Mouse (Mus musculus) heart, adult 18-20 months (tissue): ENCODE results near the gene Stard3. TPM values are rescaled to one million over a fixed set of nuclear protein-coding genes. Genes with fewer than 3 reads are reported as not detected.

ENCODE experiments used
- DNase-seq, 2 experiments: peaks; one replicate each; pipeline ENCODE4 v3.0.0; 2021 to 2022; ENCODE audit warnings: mixed read lengths in 1 of 2
- total RNA-seq, 2 experiments: library from RNA; stranded (reverse); gene quantifications; 2 replicates each; pipeline ENCODE4 v1.2.3; 2021

Stard3 gene
- total RNA-seq, 2 experiments from 2014 or later: 15.8 to 20.6 TPM

- DNase-seq: no peak
These were observed 39.8 kb downstream of the Stard3 start for GRCm38 (mm10) chr11:98397946-98398345.

- DNase-seq: peak; percentile 92
These were observed 42.1 kb downstream of the Stard3 start, which contains the start of gene Pgap3 for GRCm38 (mm10) chr11:98400161-98400726. TSS of gene Pgap3 (minus strand) at chr11:98400490.

GRCm38 (mm10) chr11:98400816-98401215 is 42.6 kb downstream of the Stard3 start:
- no peak for DNase-seq

GRCm38 (mm10) chr11:98406621-98407020 is 48.5 kb downstream of the Stard3 start:
- no peak for DNase-seq

- no peak for DNase-seq
These were observed 50.7 kb downstream of the Stard3 start for GRCm38 (mm10) chr11:98408872-98409271.

GRCm38 (mm10) chr11:98409341-98409822 is 51.2 kb downstream of the Stard3 start:
- no peak for DNase-seq

- peak; percentile 77 to 85 for DNase-seq
These were observed 54.2 kb downstream of the Stard3 start, which contains the start of gene Erbb2 for GRCm38 (mm10) chr11:98412273-98412796. TSS of gene Erbb2 (plus strand) at chr11:98412470.

- DNase-seq: peak; percentile 40 to 63
These were observed 54.7 kb downstream of the Stard3 start for GRCm38 (mm10) chr11:98412797-98413301.

- DNase-seq: no peak
These were observed 55.6 kb downstream of the Stard3 start for GRCm38 (mm10) chr11:98413731-98414130.

GRCm38 (mm10) chr11:98414162-98414561 is 56.0 kb downstream of the Stard3 start:
- no peak for DNase-seq

- no peak for DNase-seq
These were observed 58.9 kb downstream of the Stard3 start for GRCm38 (mm10) chr11:98417074-98417473.

GRCm38 (mm10) chr11:98418273-98418672 is 60.1 kb downstream of the Stard3 start:
- no peak for DNase-seq

- no peak for DNase-seq
These were observed 60.9 kb downstream of the Stard3 start for GRCm38 (mm10) chr11:98418939-98419547.

- no peak for DNase-seq
These were observed 68.4 kb downstream of the Stard3 start for GRCm38 (mm10) chr11:98426592-98426991.

- no peak for DNase-seq
These were observed 70.3 kb downstream of the Stard3 start for GRCm38 (mm10) chr11:98428436-98428835.

Other genes starting within 250 kb of the Stard3 start
- 10 to 100 TPM; 19.1 to 22.2 TPM for gene Fbxl20, start 208.0 kb upstream of the Stard3 start, total RNA-seq
- 10 to 100 TPM; 37.3 to 39.0 TPM for gene Med1, start 165.1 kb upstream of the Stard3 start, total RNA-seq
- 10 to 100 TPM; 18.2 to 22.1 TPM for gene Cdk12, start 155.3 kb upstream of the Stard3 start, total RNA-seq
- not detected for gene Neurod2, start 28.7 kb upstream of the Stard3 start, total RNA-seq
- gene Ppp1r1b, start 10.0 kb upstream of the Stard3 start, total RNA-seq: 1 to 10 TPM; 4.3 to 5.1 TPM
- gene Tcap, start 25.4 kb downstream of the Stard3 start, total RNA-seq: 1,000 to 10,000 TPM; 1,636 to 2,096 TPM
- gene Pnmt, start 28.1 kb downstream of the Stard3 start, total RNA-seq: under 1 TPM; 0.84 to 0.90 TPM
- gene Pgap3, start 42.1 kb downstream of the Stard3 start, total RNA-seq: 1 to 10 TPM; 8.1 to 9.1 TPM
- 1 to 10 TPM; 5.6 to 5.9 TPM for gene Erbb2, start 54.1 kb downstream of the Stard3 start, total RNA-seq
- gene Mien1, start 80.6 kb downstream of the Stard3 start, total RNA-seq: 10 to 100 TPM; 63.9 to 65.9 TPM
- under 1 TPM; 0.21 to 0.30 TPM for gene Grb7, start 88.0 kb downstream of the Stard3 start, total RNA-seq
- gene Ikzf3, start 187.7 kb downstream of the Stard3 start, total RNA-seq: 1 to 10 TPM in 1 of 2 experiments, under 1 TPM in 1; 0.89 to 5.0 TPM
- not detected for gene Zpbp2, start 192.7 kb downstream of the Stard3 start, total RNA-seq
- 10 to 100 TPM; 42.6 to 47.5 TPM for gene Ormdl3, start 229.0 kb downstream of the Stard3 start, total RNA-seq
- not detected for gene Lrrc3c, start 239.9 kb downstream of the Stard3 start, total RNA-seq